ENCODE assay signal across 8 mouse cellular contexts in the genomic region with DNA sequence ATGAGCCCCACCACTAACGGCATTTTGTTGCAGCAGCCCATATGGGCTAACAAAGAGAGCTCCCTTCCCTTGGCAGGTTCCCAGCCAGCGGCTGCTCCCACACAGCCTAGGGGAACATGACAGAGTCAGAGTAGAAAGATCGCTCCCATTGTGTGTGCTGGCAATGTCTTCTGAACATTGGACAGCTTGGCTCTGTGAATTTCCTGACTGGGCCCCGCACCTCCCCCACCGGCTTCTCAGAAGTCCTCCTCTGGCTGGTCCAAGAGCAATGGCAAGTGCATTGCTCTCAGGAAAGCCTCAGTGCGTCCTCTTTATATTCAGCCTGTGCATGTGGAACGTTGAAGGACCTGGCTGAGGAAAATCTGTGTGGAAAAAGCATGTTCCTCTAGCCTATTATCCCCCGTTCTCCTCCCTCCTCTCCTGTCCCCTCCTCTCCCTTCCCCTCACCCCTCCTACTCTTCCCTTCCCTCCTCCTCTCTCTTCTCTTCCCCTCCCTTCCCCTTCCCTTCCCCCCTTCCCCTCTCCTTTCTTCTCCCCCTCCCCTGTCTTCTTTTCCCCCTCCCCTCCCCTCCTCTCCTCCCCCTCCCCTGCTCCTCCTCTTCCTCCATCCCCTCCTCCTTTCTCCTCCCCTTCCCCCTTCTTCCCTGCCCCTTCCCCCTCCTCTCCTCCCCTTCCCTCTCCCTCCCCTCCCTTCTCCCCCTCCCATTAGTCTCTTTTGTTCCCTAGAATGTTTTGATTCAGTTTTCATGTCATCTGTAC. TPM values are rescaled to one million over a fixed set of nuclear protein-coding genes. Genes with fewer than 3 reads are reported as not detected.
DNase-seq lines count a peak whose midpoint lies in the region; ATAC-seq lines count a peak whose summit lies in the region.

No protein-coding gene starts in this region.

- intact Hi-C loops in left cerebral cortex, postnatal 4 days (cut with DNase I) = no loop called here

- 0 out of 2 replicates have a peak overlapping the region, but pooled peaks have one; percentile 7 for H3K4me2 ChIP-seq in embryonic facial prominence, embryonic 11.5 days (ENCODE audit: low read depth, low read length)
- peak overlapping the region; percentile 24; the same call in 1 of the 2 replicates for H3K4me2 ChIP-seq in neural tube, embryonic 12.5 days (replicated peaks)

- DNase-seq in ZHBTc4 (ENCODE audit: low read depth, low spot score) = peak; percentile 43
- DNase-seq in embryonic facial prominence, embryonic 11.5 days (ENCODE audit: low spot score) = peak; percentile 33
- peak; percentile 71 to 86 for DNase-seq in heart, adult 18-20 months
- peak; percentile 66 for DNase-seq in kidney, adult 18-20 months
- peak; percentile 91 for DNase-seq in left cerebral cortex, postnatal 4 days

- peak; percentile 54; the same call in 1 of the 2 replicates for ATAC-seq in embryonic facial prominence, embryonic 11.5 days (replicated peaks; ENCODE audit: insufficient number of reproducible peaks, low FRiP score, low TSS enrichment, low read depth)
- ATAC-seq in neural tube, embryonic 12.5 days (ENCODE audit: low FRiP score, low read depth) = peak; percentile 88
- no peak for ATAC-seq in megakaryocyte-erythroid progenitor cell, adult 5-6 weeks (replicated peaks; ENCODE audit: low FRiP score, low TSS enrichment, poor library complexity, severe bottlenecking)
- no peak for ATAC-seq in megakaryocyte progenitor cell, adult 5-6 weeks (replicated peaks; ENCODE audit: poor library complexity)

- no peaks in the 10 kb centered on the region for H3K27me3 ChIP-seq in embryonic facial prominence, embryonic 11.5 days (ENCODE audit: control insufficient read depth, insufficient read depth, low read length)
- H3K27me3 ChIP-seq in neural tube, embryonic 12.5 days (replicated peaks) = no peaks in the 10 kb centered on the region

- WGBS in embryonic facial prominence, embryonic 11.5 days = 26% methylated on average over 8 of the region's 8 CpGs
- WGBS in neural tube, embryonic 12.5 days = 25% methylated on average over 8 of the region's 8 CpGs

- H3K4me3 ChIP-seq in embryonic facial prominence, embryonic 11.5 days (ENCODE audit: low read depth, low read length) = no peak overlapping the region
- H3K4me3 ChIP-seq in neural tube, embryonic 12.5 days = no peak overlapping the region

- 0 out of 2 replicates have a peak, but pooled peaks cover under 1% of the 10 kb centered on the region for H3K36me3 ChIP-seq in embryonic facial prominence, embryonic 11.5 days (replicated peaks; ENCODE audit: control insufficient read depth, insufficient read depth, low read depth, low read length)
- H3K36me3 ChIP-seq in neural tube, embryonic 12.5 days = peaks cover 7% of the 10 kb centered on the region

- H3K9ac ChIP-seq in embryonic facial prominence, embryonic 11.5 days (replicated peaks; ENCODE audit: low read length) = no peak overlapping the region; the same call in 1 of the 2 replicates
- H3K9ac ChIP-seq in neural tube, embryonic 12.5 days = 0 out of 2 replicates have a peak overlapping the region, but pooled peaks have one; percentile 21

- H3K4me1 ChIP-seq in embryonic facial prominence, embryonic 11.5 days (ENCODE audit: control insufficient read depth, insufficient read depth, low read length) = peaks cover 5% of the 10 kb centered on the region; the same call in 1 of the 2 replicates
- peaks cover 19% of the 10 kb centered on the region for H3K4me1 ChIP-seq in neural tube, embryonic 12.5 days

- H3K27ac ChIP-seq in embryonic facial prominence, embryonic 11.5 days (replicated peaks; ENCODE audit: low read depth, low read length) = peak overlapping the region; percentile 52; the same call in 1 of the 2 replicates
- H3K27ac ChIP-seq in neural tube, embryonic 12.5 days = peak overlapping the region; percentile 67

- H3K9me3 ChIP-seq in embryonic facial prominence, embryonic 11.5 days (replicated peaks; ENCODE audit: control insufficient read depth, low read length) = no peaks in the 10 kb centered on the region
- no peaks in the 10 kb centered on the region for H3K9me3 ChIP-seq in neural tube, embryonic 12.5 days

RNA-seq across cellular contexts. Expression of a gene that starts 16.1 kb away (rescaled TPM):
- polyA plus RNA-seq in embryonic facial prominence, embryonic 11.5 days (2014; fragmentation: Nextera tagmentation; extraction: Ambion mirVana) = 206 and 237 TPM in 2 replicates
- total RNA-seq in heart, adult 18-20 months (2021) = 1,000 to 10,000 TPM; 1,409 to 1,497 TPM
- total RNA-seq in left cerebral cortex, postnatal 4 days (2021) = 100 to 1,000 TPM; 269 to 291 TPM
- polyA plus RNA-seq in neural tube, embryonic 12.5 days (2016; fragmentation: Nextera tagmentation; extraction: Ambion mirVana) = 314 and 332 TPM in 2 replicates
- 142 and 209 TPM in 2 replicates for total RNA-seq in megakaryocyte-erythroid progenitor cell, adult 5-6 weeks (2014; fragmentation: Nextera tagmentation)
- total RNA-seq in megakaryocyte-erythroid progenitor cell, adult 5-6 weeks (2017) = 217 and 233 TPM in 2 replicates
- total RNA-seq in megakaryocyte progenitor cell, adult 5-6 weeks (2015) = 120 and 129 TPM in 2 replicates
- 209 and 291 TPM in 2 replicates for total RNA-seq in megakaryocyte progenitor cell, adult 5-6 weeks (2017)

RNA-seq across cellular contexts. Expression of a gene that starts 16.3 kb away (rescaled TPM):
- polyA plus RNA-seq in embryonic facial prominence, embryonic 11.5 days (2014; fragmentation: Nextera tagmentation; extraction: Ambion mirVana) = 34.6 and 37.2 TPM in 2 replicates
- 1 to 10 TPM; 5.8 to 6.5 TPM for total RNA-seq in heart, adult 18-20 months (2021)
- 10 to 100 TPM; 41.6 to 44.5 TPM for total RNA-seq in left cerebral cortex, postnatal 4 days (2021)
- polyA plus RNA-seq in neural tube, embryonic 12.5 days (2016; fragmentation: Nextera tagmentation; extraction: Ambion mirVana) = 36.4 and 38.4 TPM in 2 replicates
- 38.3 and 47.6 TPM in 2 replicates for total RNA-seq in megakaryocyte-erythroid progenitor cell, adult 5-6 weeks (2014; fragmentation: Nextera tagmentation)
- 18.1 and 62.9 TPM in 2 replicates for total RNA-seq in megakaryocyte-erythroid progenitor cell, adult 5-6 weeks (2017)
- 8.8 and 9.3 TPM in 2 replicates for total RNA-seq in megakaryocyte progenitor cell, adult 5-6 weeks (2015)
- 20.5 and 21.9 TPM in 2 replicates for total RNA-seq in megakaryocyte progenitor cell, adult 5-6 weeks (2017)

RNA-seq across cellular contexts. Expression of a gene that starts 28.5 kb away (rescaled TPM):
- 24.2 and 27.9 TPM in 2 replicates for polyA plus RNA-seq in embryonic facial prominence, embryonic 11.5 days (2014; fragmentation: Nextera tagmentation; extraction: Ambion mirVana)
- total RNA-seq in heart, adult 18-20 months (2021) = 10 to 100 TPM; 10.6 to 12.7 TPM
- total RNA-seq in left cerebral cortex, postnatal 4 days (2021) = 10 to 100 TPM; 17.8 to 18.8 TPM
- 42.3 and 45.2 TPM in 2 replicates for polyA plus RNA-seq in neural tube, embryonic 12.5 days (2016; fragmentation: Nextera tagmentation; extraction: Ambion mirVana)
- total RNA-seq in megakaryocyte-erythroid progenitor cell, adult 5-6 weeks (2014; fragmentation: Nextera tagmentation) = 18.5 and 35.2 TPM in 2 replicates
- 15.8 and 18.2 TPM in 2 replicates for total RNA-seq in megakaryocyte-erythroid progenitor cell, adult 5-6 weeks (2017)
- 15.0 and 18.9 TPM in 2 replicates for total RNA-seq in megakaryocyte progenitor cell, adult 5-6 weeks (2015)
- 19.8 and 21.2 TPM in 2 replicates for total RNA-seq in megakaryocyte progenitor cell, adult 5-6 weeks (2017)

Comparison
In these comparisons a context has a peak if more than half of its experiments do, and no peak if none do; other contexts are left out.
1. DNase-seq: peak in every context shown above with its lines; median percentile 91 in left cerebral cortex, postnatal 4 days; 78 in heart, adult 18-20 months; 66 in kidney, adult 18-20 months; 43 in ZHBTc4; 33 in embryonic facial prominence, embryonic 11.5 days.
2. ATAC-seq: peak in embryonic facial prominence, embryonic 11.5 days (single experiment) and neural tube, embryonic 12.5 days (single experiment); none in megakaryocyte-erythroid progenitor cell, adult 5-6 weeks (single experiment) and megakaryocyte progenitor cell, adult 5-6 weeks (single experiment).
3. RNA of a gene that starts 16.1 kb away (total RNA-seq): 1,409 to 1,497 TPM in heart, adult 18-20 months; 269 to 291 TPM in left cerebral cortex, postnatal 4 days, 120 to 291 TPM in megakaryocyte progenitor cell, adult 5-6 weeks and 142 to 233 TPM in megakaryocyte-erythroid progenitor cell, adult 5-6 weeks; every median in the first group is over 4 times any median in the second.